Mouse (Mus musculus): ENCODE data around the gene Sept1. TPM values are rescaled to one million over a fixed set of nuclear protein-coding genes. Genes with fewer than 3 reads are reported as not detected.

Gene Sept1
- polyA plus RNA-seq, 1 experiment from 2014 or later, result 7.2 TPM

GRCm38 (mm10) chr7:127225147-127225995, 7.6 kb downstream of the Sept1 start:
- Histone ChIP-seq H3K4me2 (ENCODE audit: low read depth, low read length) (no peak overlapping the region), H3K9me3 (ENCODE audit: control insufficient read depth, low read length) (no peaks in the 10 kb centered on the region), H3K27ac (ENCODE audit: low read depth, low read length) (no peak overlapping the region), H3K4me3 (ENCODE audit: low read depth, low read length) (no peak overlapping the region), H3K9ac (replicated peaks; ENCODE audit: low read depth, low read length) (no peak overlapping the region), H3K4me1 (ENCODE audit: control insufficient read depth, insufficient read depth, low read length) (no peaks in the 10 kb centered on the region), H3K36me3 (ENCODE audit: control insufficient read depth, insufficient read depth, low read length) (no peaks in the 10 kb centered on the region), H3K27me3 (ENCODE audit: control insufficient read depth, insufficient read depth, low read length) (no peaks in the 10 kb centered on the region)
- WGBS, result 91% methylated on average over 11 of the region's 11 CpGs
- no peak for ATAC-seq (ENCODE audit: low read depth)

GRCm38 (mm10) chr7:127224616-127225015, 8.3 kb downstream of the Sept1 start:
- H3K4me1 ChIP-seq (ENCODE audit: control insufficient read depth, insufficient read depth, low read length), result no peaks in the 10 kb centered on the region
- H3K9me3 ChIP-seq (ENCODE audit: control insufficient read depth, low read length), result no peaks in the 10 kb centered on the region
- H3K9ac ChIP-seq (replicated peaks; ENCODE audit: low read depth, low read length), result no peak overlapping the region
- H3K4me2 ChIP-seq (ENCODE audit: low read depth, low read length), result no peak overlapping the region
- no peak overlapping the region for H3K27ac ChIP-seq (ENCODE audit: low read depth, low read length)
- no peak overlapping the region for H3K4me3 ChIP-seq (ENCODE audit: low read depth, low read length)
- H3K27me3 ChIP-seq (ENCODE audit: control insufficient read depth, insufficient read depth, low read length), result no peaks in the 10 kb centered on the region
- 93% methylated on average over 6 of the region's 6 CpGs for WGBS
- ATAC-seq (ENCODE audit: low read depth), result no peak
- H3K36me3 ChIP-seq (ENCODE audit: control insufficient read depth, insufficient read depth, low read length), result no peaks in the 10 kb centered on the region

- Histone ChIP-seq H3K27ac (ENCODE audit: low read depth, low read length) (no peak overlapping the region), H3K9me3 (ENCODE audit: control insufficient read depth, low read length) (no peaks in the 10 kb centered on the region), H3K4me1 (ENCODE audit: control insufficient read depth, insufficient read depth, low read length) (no peaks in the 10 kb centered on the region), H3K4me2 (ENCODE audit: low read depth, low read length) (no peak overlapping the region), H3K9ac (replicated peaks; ENCODE audit: low read depth, low read length) (no peak overlapping the region), H3K4me3 (ENCODE audit: low read depth, low read length) (no peak overlapping the region), H3K27me3 (ENCODE audit: control insufficient read depth, insufficient read depth, low read length) (no peaks in the 10 kb centered on the region), H3K36me3 (ENCODE audit: control insufficient read depth, insufficient read depth, low read length) (no peaks in the 10 kb centered on the region)
- no peak for ATAC-seq (ENCODE audit: low read depth)
- WGBS, result 91% methylated on average over 6 of the region's 6 CpGs
Observed at GRCm38 (mm10) chr7:127223515-127224478, 9.1 kb downstream of the Sept1 start.

GRCm38 (mm10) chr7:127223106-127223505, 9.8 kb downstream of the Sept1 start:
- 92% methylated on average over 3 of the region's 3 CpGs for WGBS

GRCm38 (mm10) chr7:127220440-127220839, 12.5 kb downstream of the Sept1 start:
- Histone ChIP-seq H3K27ac (ENCODE audit: low read depth, low read length) (no peak overlapping the region), H3K36me3 (ENCODE audit: control insufficient read depth, insufficient read depth, low read length) (no peaks in the 10 kb centered on the region), H3K4me2 (ENCODE audit: low read depth, low read length) (no peak overlapping the region), H3K4me3 (ENCODE audit: low read depth, low read length) (no peak overlapping the region), H3K9ac (replicated peaks; ENCODE audit: low read depth, low read length) (no peak overlapping the region), H3K4me1 (ENCODE audit: control insufficient read depth, insufficient read depth, low read length) (no peaks in the 10 kb centered on the region), H3K9me3 (ENCODE audit: control insufficient read depth, low read length) (no peaks in the 10 kb centered on the region), H3K27me3 (ENCODE audit: control insufficient read depth, insufficient read depth, low read length) (no peaks in the 10 kb centered on the region)
- ATAC-seq (ENCODE audit: low read depth), result no peak
- 92% methylated on average over 6 of the region's 6 CpGs for WGBS

More at GRCm38 (mm10) chr7:127223106-127223505, 9.8 kb downstream of the Sept1 start:
- Histone ChIP-seq H3K27me3 (ENCODE audit: control insufficient read depth, insufficient read depth, low read length) (no peaks in the 10 kb centered on the region), H3K9ac (replicated peaks; ENCODE audit: low read depth, low read length) (no peak overlapping the region), H3K4me1 (ENCODE audit: control insufficient read depth, insufficient read depth, low read length) (no peaks in the 10 kb centered on the region), H3K27ac (ENCODE audit: low read depth, low read length) (no peak overlapping the region), H3K4me3 (ENCODE audit: low read depth, low read length) (no peak overlapping the region), H3K4me2 (ENCODE audit: low read depth, low read length) (no peak overlapping the region), H3K36me3 (ENCODE audit: control insufficient read depth, insufficient read depth, low read length) (no peaks in the 10 kb centered on the region), H3K9me3 (ENCODE audit: control insufficient read depth, low read length) (no peaks in the 10 kb centered on the region)
- no peak for ATAC-seq (ENCODE audit: low read depth)

- 91% methylated on average over 4 of the region's 4 CpGs for WGBS
- H3K36me3 ChIP-seq (ENCODE audit: control insufficient read depth, insufficient read depth, low read length), result no peaks in the 10 kb centered on the region
Observed at GRCm38 (mm10) chr7:127218670-127219069, 14.3 kb downstream of the Sept1 start.

GRCm38 (mm10) chr7:127217901-127218642, 14.9 kb downstream of the Sept1 start:
- no peak overlapping the region for H3K4me3 ChIP-seq (ENCODE audit: low read depth, low read length)
- H3K27ac ChIP-seq (ENCODE audit: low read depth, low read length), result no peak overlapping the region
- H3K9ac ChIP-seq (replicated peaks; ENCODE audit: low read depth, low read length), result no peak overlapping the region
- H3K9me3 ChIP-seq (ENCODE audit: control insufficient read depth, low read length), result no peaks in the 10 kb centered on the region
- H3K27me3 ChIP-seq (ENCODE audit: control insufficient read depth, insufficient read depth, low read length), result no peaks in the 10 kb centered on the region
- no peaks in the 10 kb centered on the region for H3K4me1 ChIP-seq (ENCODE audit: control insufficient read depth, insufficient read depth, low read length)
- ATAC-seq (ENCODE audit: low read depth), result no peak
- H3K36me3 ChIP-seq (ENCODE audit: control insufficient read depth, insufficient read depth, low read length), result no peaks in the 10 kb centered on the region
- whole genome bisulfite sequencing, result 81% methylated on average over 10 of the region's 10 CpGs
- no peak overlapping the region for H3K4me2 ChIP-seq (ENCODE audit: low read depth, low read length)

More at GRCm38 (mm10) chr7:127218670-127219069, 14.3 kb downstream of the Sept1 start:
- Histone ChIP-seq H3K4me1 (ENCODE audit: control insufficient read depth, insufficient read depth, low read length) (no peaks in the 10 kb centered on the region), H3K4me3 (ENCODE audit: low read depth, low read length) (no peak overlapping the region), H3K4me2 (ENCODE audit: low read depth, low read length) (no peak overlapping the region), H3K9me3 (ENCODE audit: control insufficient read depth, low read length) (no peaks in the 10 kb centered on the region), H3K9ac (replicated peaks; ENCODE audit: low read depth, low read length) (no peak overlapping the region), H3K27ac (ENCODE audit: low read depth, low read length) (no peak overlapping the region), H3K27me3 (ENCODE audit: control insufficient read depth, insufficient read depth, low read length) (no peaks in the 10 kb centered on the region)
- no peak for ATAC-seq (ENCODE audit: low read depth)

GRCm38 (mm10) chr7:127217475-127217874, 15.5 kb downstream of the Sept1 start:
- no peaks in the 10 kb centered on the region for H3K9me3 ChIP-seq (ENCODE audit: control insufficient read depth, low read length)
- H3K4me2 ChIP-seq (ENCODE audit: low read depth, low read length), result no peak overlapping the region
- WGBS, result 90% methylated on average over 6 of the region's 6 CpGs
- H3K27me3 ChIP-seq (ENCODE audit: control insufficient read depth, insufficient read depth, low read length), result no peaks in the 10 kb centered on the region
- no peak overlapping the region for H3K27ac ChIP-seq (ENCODE audit: low read depth, low read length)
- no peak overlapping the region for H3K9ac ChIP-seq (replicated peaks; ENCODE audit: low read depth, low read length)
- H3K4me1 ChIP-seq (ENCODE audit: control insufficient read depth, insufficient read depth, low read length), result no peaks in the 10 kb centered on the region
- no peak for ATAC-seq (ENCODE audit: low read depth)
- H3K36me3 ChIP-seq (ENCODE audit: control insufficient read depth, insufficient read depth, low read length), result no peaks in the 10 kb centered on the region
- no peak overlapping the region for H3K4me3 ChIP-seq (ENCODE audit: low read depth, low read length)

All from neural tube, embryonic 14.5 days (tissue).